Mouse (Mus musculus) T-helper 17 cell (primary cell): ENCODE measurements around the gene Mvp.

Source experiments
- in situ Hi-C, 2 experiments: fragments of 300-600 bp; cut with MboI, MseI; formaldehyde crosslinking; loops; 1 replicate in 1 of 2; 2 replicates in 1 of 2; pipeline ENCODE4 v1.15.1; 2025; ENCODE audit warnings: high pct_unique_total_duplicates in 2 of 2

Mvp gene

DNA sequence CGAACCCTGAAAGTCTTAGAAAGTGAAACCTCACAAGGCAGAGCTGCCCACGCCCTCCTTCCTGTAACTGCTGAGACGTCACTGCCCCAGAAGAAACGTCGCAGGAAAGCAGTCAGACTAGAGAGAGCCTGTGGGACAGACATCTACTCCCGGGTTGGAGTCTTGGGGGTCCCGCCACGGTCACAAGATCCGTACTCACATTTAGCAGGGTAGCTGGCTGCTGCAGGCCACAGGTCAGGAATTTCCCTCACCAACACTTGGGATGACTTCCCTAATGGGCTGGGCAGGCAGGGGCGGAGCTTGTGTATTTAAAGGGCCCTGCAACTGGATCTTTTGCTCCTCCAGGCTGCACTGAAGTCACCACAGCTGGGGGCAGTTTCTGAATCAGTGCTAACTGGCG, at the start of gene Mvp:
Gene Mvp, minus strand, starts transcription at position 302 of the 400 bp plus-strand sequence.
- in situ Hi-C loops: no loop called here

DNA sequence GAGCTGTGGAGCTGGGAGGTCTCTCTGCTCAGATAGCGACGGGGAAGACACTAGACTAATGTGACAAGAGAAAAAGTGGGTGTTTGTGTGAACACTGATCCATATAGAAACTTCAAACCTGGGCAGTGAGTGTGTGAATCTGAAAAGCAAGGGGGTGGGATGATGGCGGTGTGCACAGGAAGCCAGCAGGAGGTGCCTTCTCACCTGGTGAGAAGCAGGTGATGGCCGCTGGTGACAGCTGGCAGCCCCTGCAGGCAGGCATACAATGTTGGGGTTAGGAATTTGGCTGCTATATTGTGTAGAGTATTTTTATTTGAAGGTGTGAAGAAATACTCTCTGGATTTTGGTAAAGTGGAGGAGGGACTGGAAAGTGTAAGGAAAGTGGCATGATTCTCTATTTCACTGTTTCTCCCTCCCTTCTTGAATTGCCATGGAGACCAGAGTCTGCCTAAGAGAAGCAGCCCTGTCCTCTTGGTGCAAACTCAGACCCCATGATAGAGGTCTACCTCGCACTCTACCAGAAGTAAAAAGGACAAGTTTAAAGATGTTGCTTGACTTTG, 40.7 kb upstream of the Mvp start:
- in situ Hi-C loops: loop anchor here in 1 of 2 experiments (5.0 kb wide), 1 partner anchor 103 kb away; the partner anchor contains the start of gene Sez6l2

DNA sequence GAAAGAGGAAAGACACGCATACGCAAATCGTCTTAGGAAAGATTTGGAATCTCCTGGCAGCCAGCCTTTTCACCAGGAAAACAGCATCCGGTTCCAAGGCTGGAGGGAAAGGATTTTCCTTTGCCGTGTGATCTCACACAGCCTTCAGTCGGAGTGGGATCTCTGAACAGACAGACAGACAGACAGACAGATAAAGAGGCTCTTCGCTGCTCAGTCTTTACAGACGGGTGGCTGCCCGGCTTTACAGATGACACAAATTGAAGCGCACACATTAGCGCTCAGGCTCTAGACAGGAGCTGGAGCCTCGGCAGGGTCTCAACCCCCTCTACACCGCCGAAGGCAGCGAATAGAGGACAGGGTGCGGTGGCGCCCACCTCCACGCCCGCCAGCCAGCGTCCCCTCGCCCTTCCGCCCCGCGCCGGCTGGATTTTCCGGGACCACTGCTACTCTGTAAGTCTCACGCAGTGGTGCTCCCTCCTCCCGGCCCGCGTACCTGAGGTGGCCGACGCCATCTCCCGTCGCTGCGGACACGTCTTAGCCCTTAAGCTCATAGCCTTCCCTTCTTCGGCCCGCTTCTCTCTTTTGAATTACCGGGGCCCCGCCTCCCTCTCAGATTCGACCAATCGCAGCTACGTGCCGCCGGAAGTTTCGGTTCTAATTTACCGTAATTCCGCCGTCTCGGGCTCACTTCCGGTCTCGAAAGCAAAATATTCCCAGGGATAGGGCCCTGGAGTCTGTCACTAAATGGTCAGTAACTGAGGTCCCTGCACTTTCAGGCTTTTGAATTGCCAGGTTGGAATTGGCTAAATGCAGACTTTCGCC, 27.6 kb upstream of the Mvp start, which contains the start of gene Kif22:
Gene Kif22, minus strand, starts transcription at position 621 of the 822 bp plus-strand sequence.
- in situ Hi-C loops: no loop called here

DNA sequence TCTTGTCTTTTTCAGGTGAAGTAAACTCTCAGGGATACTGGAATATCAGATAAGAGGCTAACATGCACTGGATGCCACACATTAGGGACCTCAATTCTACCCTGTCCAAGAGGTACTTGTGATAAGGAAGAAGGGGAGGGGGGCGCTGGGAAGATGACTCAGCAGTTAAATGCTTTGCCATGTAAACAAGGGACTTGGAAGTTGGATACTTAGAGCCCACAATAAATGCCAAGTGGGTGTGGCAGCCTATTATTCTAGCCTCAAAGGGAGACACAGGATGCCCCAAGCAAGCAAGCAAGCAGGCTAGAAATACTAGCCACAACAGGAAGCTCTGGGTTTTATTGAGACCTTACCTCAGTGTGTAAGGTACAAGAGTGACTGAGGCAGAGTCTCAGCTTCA, 16.8 kb upstream of the Mvp start:
- in situ Hi-C loops: loop anchor here in 1 of 2 experiments (5.0 kb wide), 1 partner anchor 36 kb away; no protein-coding TSS in a partner anchor

DNA sequence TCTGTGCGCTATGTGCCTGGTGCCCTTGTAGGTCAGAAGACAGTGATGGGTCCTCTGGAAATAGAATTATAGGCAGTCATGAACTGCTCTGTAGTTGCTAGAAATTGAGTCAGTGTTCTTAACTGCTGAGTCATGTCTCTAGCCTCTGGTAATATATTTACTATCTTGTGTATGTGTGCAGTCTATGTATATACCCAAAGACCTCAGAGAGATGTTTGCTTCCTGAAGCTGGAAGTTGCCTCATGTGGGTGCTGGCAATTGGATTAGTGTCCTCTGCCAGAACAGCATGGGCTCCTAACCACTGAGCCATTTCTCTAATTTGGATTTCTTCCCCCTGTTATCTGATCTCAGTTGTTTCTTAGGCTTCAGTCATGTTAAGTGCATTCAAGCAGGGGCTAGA, 15.8 kb upstream of the Mvp start:
- in situ Hi-C loops: loop anchor here in 1 of 2 experiments (5.0 kb wide), 1 partner anchor 37 kb away; no protein-coding TSS in a partner anchor

DNA sequence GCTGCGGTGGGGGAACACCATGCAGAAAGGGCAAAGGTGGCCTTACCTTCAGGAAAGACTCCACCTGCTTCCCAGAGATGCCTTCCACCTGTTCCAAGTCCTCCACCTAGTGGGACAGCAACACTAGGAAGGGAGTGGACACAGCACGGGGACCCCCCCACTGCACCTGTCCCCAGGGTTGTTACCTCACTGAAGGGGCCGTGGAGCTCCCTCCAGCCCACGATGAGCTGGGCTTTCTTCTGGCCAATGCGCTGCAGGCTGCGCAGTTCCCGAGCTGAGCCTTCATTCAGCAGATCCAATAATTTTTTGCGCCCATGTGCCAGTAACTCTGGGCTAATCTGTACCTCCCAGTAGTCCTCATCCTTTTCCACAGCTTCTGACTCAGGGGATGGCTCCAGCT, 13.5 kb upstream of the Mvp start:
- in situ Hi-C loops: loop anchor here in 1 of 2 experiments (10.0 kb wide), 1 partner anchor 1423 kb away; the partner anchor contains the start of gene Il21r

DNA sequence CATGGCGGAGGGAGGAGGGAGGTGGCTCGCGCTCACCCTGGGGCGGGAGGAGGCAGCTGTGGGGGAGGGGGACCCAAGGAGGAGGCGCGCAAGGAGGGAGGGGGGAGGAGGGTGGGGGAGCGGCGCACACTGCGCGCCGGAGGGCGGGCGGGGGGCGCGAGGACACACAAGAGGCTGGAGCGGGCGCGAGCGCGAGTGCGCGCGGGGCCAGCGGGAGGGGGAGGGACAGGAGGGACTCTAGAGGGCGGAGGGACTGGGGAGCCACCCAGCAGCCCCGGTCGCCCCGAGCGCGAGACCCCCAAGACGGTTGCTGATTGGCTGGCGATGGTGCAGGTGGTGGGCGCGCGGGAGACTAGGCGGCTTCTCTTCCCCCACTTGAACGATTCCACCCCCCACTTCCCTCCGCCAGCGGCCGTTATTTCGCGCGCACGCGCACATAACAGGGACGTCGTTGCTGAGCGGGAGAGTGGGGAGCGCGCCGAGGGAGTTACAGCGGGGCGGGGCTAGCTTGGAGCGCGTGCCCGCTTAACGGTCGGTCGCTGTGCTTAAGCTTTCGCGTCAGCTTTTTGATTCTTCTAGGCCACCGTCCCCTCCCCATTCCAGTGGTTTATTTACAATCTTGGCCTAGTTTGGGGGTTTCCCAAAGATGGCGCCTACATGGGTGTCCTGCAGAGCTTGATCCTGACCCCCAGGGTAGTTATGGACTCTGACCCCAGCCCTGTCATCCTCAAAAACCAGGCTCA, 12.7 kb upstream of the Mvp start, which contains the start of gene Maz:
Gene Maz, minus strand, starts transcription at position 54 of the 743 bp plus-strand sequence.
- in situ Hi-C loops: loop anchor here in 1 of 2 experiments (10.0 kb wide), 1 partner anchor 1422 kb away; the partner anchor contains the start of gene Il21r

DNA sequence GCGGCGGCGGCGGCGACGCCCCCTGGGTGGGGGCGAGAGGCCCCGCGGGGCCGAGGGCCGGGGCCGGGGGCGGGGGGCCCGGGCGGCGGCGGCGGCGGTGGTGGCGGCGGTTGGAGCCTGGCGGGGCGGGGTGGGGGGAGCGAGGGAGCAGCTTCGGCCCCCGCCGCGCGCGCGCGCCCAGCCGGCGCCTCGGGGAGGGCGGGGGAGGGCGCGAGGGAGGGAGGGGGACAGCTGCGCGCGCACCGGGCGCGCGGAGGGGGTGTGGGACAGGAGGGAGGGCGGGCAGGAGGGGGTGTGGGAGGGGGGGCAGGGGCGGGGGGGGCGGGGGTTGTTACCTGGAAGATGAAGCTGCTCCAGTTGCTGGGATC, 12.2 kb upstream of the Mvp start:
- in situ Hi-C loops: loop anchor here in 1 of 2 experiments (10.0 kb wide), 1 partner anchor 1422 kb away; the partner anchor contains the start of gene Il21r

DNA sequence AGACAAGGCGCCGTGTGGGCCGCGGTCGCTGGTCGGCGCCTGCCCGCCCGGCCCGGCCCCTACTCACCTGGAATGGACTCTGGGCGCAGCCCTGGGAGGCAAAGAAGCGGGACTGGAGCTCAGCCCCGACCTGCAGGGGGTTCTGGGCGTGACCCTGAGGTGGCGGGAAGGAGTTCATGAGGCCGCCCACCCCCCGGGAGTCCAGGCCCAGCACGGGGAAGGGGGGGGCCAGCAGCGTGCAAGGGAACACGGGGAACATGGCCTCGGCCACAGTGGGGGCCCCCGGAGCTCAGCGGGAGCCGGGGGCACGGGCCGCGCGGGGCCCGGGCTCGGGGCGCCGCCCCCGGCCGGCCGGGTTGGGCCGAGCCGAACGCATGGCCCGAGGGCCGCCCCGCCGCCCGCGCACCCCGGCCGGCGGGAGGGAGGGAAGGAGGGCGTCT, 11.8 kb upstream of the Mvp start:
- in situ Hi-C loops: loop anchor here in 1 of 2 experiments (10.0 kb wide), 1 partner anchor 1421 kb away; the partner anchor contains the start of gene Il21r

DNA sequence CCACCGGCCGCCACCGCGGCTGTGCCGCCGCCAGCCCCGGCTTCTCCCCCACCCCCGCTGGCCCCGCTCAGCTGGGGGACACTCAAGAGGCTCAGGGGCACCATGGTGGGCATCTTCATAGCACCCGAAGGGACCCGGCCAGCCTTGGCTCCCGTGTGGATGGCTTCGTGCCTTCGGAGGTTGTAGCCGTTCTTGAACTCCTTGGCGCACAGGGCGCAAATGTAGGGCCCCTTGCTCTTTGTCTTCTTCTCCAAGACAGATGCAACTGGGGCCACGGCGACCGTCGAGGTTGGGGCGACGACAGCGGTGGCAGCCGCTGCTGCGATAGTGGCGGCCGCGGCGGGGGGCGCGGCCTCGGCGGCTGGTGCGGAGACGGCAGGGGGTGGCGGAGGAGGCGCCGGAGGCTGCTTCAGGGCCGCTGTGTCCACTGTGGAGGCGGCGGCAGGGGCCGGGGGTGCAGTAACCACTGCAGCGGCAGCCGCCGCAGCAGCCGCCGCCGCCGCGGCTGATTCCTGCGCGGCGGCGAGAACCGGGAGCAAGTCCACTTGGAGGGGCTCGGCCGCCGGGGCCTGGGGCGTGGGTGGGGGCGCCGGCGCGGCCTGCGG, 11.2 kb upstream of the Mvp start:
- in situ Hi-C loops: loop anchor here in 1 of 2 experiments (10.0 kb wide), 1 partner anchor 1421 kb away; the partner anchor contains the start of gene Il21r

DNA sequence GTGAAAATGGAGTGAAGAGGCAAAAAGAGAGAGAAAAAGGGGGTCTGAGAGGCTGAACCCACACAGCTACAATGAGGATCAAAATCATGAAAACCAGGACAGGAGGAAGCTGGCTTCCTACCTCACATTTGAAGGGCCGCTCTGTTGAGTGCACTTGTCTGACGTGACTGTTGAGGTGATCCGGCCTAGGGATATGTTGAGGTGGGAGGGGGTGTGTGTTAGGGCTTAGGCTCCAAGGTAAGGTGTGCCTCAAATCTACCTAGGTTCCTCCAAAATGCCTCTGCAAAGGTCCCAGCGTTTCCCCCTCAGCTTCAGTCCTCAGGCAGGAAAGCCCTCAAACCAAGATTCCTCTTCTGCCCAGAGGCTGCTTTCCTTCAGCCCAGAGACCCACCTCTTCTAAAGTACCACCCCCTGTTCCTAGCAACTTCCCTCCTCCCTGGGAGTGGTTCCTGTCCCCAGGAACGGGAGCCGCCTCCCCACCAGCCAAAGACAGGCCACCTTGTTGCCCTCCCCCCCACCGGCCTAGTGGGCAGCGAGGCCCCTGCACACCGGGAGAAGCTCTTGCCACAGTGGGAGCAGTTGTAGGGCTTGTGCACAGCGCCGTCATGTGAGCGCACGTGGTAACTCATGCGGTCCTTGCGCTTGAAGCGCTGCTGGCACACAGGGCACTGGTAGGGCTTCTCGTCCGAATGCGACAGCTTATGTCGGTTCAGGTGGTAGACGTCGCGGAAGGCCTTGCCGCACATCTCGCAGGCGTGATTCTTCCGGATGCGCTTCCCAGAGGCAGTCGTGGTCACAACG, 10.5 kb upstream of the Mvp start:
- in situ Hi-C loops: loop anchor here (5.0 to 10.0 kb wide), 3 partner anchors 67 to 1420 kb away; partner anchors contain the start of genes AI467606 (in 1 of the 2), Cd2bp2 (in 1 of the 2) and Il21r (in 1 of the 2)

DNA sequence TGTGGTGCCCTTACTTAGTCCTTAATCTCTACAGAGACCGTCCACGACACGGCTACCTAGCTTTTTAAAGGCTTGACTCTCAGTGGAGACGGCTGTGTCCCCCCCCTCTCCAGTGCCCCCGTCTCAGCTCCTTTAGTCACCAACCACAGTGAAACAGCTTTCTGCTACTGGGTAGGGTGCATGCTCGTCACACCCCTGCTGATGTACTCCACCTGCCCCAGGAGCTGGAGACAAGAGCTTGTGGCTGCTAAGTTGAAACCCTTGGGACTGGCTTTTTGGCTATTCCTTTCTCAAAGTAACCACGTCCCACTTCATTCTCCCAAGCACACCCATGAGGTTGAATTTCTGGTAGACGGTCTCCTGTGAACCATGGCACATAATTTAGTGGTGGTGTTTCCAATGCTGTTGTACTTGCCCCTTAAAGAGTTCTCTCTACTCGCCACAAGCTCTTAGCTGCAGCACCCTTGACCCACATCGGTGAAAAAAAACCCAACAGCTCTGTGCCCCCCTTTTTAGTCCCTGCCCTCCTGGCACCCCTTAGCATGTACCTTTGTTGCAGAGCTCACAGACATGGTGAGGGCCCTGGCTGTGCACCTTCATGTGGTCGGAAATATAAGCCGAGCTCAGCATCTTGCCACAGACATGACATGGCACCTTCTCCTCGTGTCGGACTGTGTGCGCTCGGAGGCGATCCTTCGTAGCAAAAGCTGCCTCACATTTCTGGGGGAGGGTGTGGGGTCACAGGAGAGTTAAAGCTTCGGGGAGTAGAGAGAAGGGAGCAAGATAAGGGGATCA, 9.7 kb upstream of the Mvp start:
- in situ Hi-C loops: loop anchor here (5.0 to 10.0 kb wide), 3 partner anchors 68 to 1419 kb away; partner anchors contain the start of genes AI467606 (in 1 of the 2), Cd2bp2 (in 1 of the 2) and Il21r (in 1 of the 2)

DNA sequence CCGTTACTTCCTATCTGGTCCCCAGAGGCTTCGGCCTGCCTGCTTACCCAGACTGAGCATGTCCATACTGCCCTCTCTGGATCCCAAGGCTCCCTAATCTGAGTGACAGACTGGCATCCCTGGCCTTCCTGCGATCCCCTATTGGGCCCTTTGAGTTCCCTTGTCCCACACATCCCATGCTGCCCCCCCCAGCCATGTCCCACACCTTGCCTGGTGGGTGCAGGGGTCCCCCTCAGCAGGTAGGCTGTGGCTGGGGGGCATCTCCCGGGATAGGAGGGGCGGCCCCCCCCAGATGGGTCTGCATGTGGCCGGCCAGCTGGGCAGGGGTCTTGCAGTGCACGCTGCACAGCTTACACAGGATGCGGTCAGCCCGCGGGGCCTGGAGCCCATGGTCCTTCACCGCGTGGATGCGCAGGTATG, 8.9 kb upstream of the Mvp start:
- in situ Hi-C loops: loop anchor here (5.0 to 10.0 kb wide), 3 partner anchors 69 to 1418 kb away; partner anchors contain the start of genes AI467606 (in 1 of the 2), Cd2bp2 (in 1 of the 2) and Il21r (in 1 of the 2)

DNA sequence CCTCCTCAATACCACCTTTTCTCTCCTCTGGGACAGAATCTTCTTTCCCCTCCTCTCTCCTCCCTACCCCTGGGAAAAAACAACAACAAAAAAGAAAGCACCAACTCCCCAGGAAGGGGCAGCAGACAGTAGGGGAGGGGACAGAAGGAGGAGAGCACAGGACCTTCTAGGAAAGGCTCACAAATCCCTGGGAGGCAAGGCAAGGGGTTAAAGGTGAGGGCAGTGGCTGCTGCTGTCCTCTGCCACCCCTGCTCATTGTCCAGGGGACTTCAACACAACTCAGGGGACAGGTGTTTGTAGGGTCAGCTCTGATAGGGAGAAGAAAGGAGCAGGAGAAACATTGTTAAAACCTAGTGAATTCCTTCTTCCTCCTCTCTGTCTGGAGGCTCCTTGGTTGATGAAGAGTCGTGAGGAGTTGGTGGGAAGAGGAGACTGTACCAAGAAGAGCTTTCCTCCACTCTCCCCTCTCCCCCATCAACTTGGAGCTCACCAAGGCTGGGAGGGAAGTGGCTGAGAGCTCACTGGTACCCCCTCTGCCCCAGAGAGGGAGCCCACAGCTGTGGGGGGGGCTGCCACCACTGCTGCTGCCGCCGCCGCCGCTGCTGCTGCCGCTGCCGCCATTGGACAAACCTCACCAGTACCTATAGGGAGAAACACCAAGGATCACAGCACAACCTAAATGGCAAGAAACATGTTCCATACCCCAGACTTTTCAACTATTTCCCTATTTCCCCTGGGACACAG, 8.3 kb upstream of the Mvp start:
- in situ Hi-C loops: loop anchor here (5.0 to 10.0 kb wide), 3 partner anchors 70 to 1418 kb away; partner anchors contain the start of genes AI467606 (in 1 of the 2), Cd2bp2 (in 1 of the 2) and Il21r (in 1 of the 2)

DNA sequence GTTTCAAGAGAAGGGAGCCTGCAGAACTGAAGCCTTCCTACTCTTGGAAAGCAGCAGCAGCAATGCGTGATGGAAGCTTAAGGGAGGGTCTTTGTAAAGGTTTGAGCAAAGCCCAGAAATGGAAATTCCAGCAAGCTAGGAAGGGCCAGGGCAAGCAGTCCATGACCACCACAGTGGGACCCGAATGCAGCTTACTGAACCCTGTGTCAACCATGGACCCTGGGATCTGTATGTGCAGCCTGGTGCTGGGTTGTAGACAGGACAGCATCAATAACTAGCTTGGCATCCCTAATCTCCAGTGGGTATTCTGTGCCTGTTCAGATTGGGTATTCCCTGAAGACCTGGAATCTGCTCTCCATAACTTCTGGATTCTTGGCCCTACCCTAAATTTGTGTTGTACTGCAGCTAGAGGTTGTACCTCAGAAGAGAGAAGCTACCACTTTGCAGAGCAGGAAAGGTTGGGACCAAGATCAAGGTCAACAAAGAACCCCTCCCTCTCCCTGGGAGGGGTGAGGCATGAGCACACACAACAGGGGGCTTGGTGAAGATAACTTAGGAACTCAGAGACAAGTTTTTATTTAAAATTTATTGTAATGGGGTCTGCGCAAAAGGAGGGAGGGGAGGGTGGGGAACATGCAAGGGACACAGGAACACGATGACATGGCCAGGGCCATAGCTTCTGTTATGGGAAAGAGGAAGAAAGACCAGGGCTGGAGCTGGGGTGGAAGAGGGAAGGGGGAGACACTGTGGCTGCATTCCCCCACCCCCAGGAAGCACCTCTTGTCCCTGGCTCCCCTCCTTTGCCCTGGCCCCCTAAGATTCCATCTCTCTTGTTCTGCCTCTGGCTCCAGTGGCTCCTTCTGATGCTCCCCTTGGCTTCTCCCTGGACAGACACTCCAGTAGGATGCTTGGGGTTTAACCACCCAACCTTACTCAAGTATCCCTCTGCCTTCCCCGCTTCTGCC, 7.4 kb upstream of the Mvp start:
- in situ Hi-C loops: loop anchor here (5.0 to 10.0 kb wide), 3 partner anchors 70 to 1417 kb away; partner anchors contain the start of genes AI467606 (in 1 of the 2), Cd2bp2 (in 1 of the 2) and Il21r (in 1 of the 2)

DNA sequence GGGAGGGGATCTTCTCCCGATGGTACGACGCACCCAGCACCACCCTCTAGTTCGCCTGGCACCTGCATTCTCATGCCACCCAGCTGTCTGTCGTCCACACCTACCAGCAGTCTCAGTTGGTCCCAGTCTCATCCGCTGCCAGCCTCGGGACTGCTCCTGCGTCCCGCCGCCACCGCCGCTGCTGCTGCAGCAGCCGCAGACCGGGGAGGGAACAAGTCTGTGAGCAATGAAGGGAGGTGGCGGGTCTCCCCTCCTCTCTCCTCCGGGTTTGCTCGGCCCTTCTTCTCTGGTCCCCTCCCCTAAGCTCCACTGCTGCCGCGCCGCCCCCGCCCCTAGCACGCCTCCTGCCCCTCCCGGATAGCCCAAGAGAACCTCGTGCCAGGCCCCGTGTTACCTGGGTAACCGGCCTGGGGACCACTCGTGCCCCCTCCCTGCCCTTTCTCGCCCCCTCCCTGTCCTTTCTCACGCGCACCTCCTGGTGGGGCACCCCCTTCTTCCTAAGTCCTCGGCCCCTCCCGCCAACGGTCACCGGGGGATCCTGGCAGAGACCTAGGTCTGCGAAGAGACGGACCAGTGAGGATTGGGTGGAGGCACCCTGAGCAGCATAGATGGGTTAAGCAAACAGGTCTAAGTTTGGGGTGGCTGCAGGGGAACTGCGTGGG, 6.6 kb upstream of the Mvp start, which contains the start of the genes Gm42742 and Prrt2:
Gene Gm42742, minus strand, starts transcription at position 197 of the 662 bp plus-strand sequence.
Gene Prrt2, minus strand, starts transcription at position 311 of the 662 bp plus-strand sequence.
- in situ Hi-C loops: loop anchor here (5.0 to 10.0 kb wide), 3 partner anchors 71 to 1416 kb away; partner anchors contain the start of genes AI467606 (in 1 of the 2), Cd2bp2 (in 1 of the 2) and Il21r (in 1 of the 2)
